ENCODE assay signal across 18 mouse cellular contexts in genomic region chr14:121200353-121200752, GRCm38 (mm10).
DNase-seq lines count a peak whose midpoint lies in the region; ATAC-seq and TF ChIP-seq lines count a peak whose summit lies in the region.
"Had no signal": no experiment of that assay in that cellular context is flagged by ENCODE, and none has a peak within 500 bp of the region (broad histone marks: within the 10 kb centered on the region; RNA-seq: fewer than 3 reads in every experiment).

No protein-coding gene starts in this region.

- DNase-seq in frontal cortex, postnatal 14 days (ENCODE audit: low spot score in 2 of 2) = no peak
- DNase-seq in midbrain, postnatal 0 days (ENCODE audit: low spot score) = no peak
- no peak for DNase-seq in cerebellum, adult 2 months
- DNase-seq: adrenal gland, adult 2 months; cerebellum, adult 11-12 months; cerebellum, postnatal 36 days; kidney, postnatal 14 days; spleen, adult 18-20 months; thymus, adult 2 months had no signal

- no peaks in the 10 kb centered on the region for H3K27me3 ChIP-seq in heart, embryonic 16.5 days (ENCODE audit: control insufficient read depth, insufficient read depth, low read length)
- H3K27me3 ChIP-seq in heart, embryonic 12.5 days (replicated peaks) = no peaks in the 10 kb centered on the region
- H3K27me3 ChIP-seq in midbrain, postnatal 0 days (ENCODE audit: insufficient read depth, low read length) = no peaks in the 10 kb centered on the region
- H3K27me3 ChIP-seq in midbrain, embryonic 16.5 days (ENCODE audit: control insufficient read depth, insufficient read depth, low read depth, low read length) = no peaks in the 10 kb centered on the region
- no peaks in the 10 kb centered on the region for H3K27me3 ChIP-seq in cerebellum, adult 2 months (ENCODE audit: control insufficient read depth, insufficient read depth, low read length)
- H3K27me3 ChIP-seq: CH12.LX had no signal

- H3K9ac ChIP-seq in heart, embryonic 16.5 days (ENCODE audit: low read length) = no peak overlapping the region
- H3K9ac ChIP-seq in heart, embryonic 12.5 days = no peak overlapping the region
- no peak overlapping the region for H3K9ac ChIP-seq in midbrain, postnatal 0 days (replicated peaks; ENCODE audit: low read length, poor library complexity, severe bottlenecking)
- no peak overlapping the region for H3K9ac ChIP-seq in midbrain, embryonic 16.5 days (ENCODE audit: low read depth, low read length)
- H3K9ac ChIP-seq: liver, embryonic 14.5 days had no signal

- no peak for TF ChIP-seq POLR2A in cerebellum, adult 2 months (IDR thresholded peaks at IDR 0.05; ENCODE audit: borderline replicate concordance, insufficient read depth, low read length)

- peak; percentile 53 for ATAC-seq in frontal cortex, adult (ENCODE audit: low TSS enrichment)
- no peak for ATAC-seq in heart, embryonic 16.5 days (replicated peaks; ENCODE audit: extremely low read depth, insufficient read depth, low FRiP score)
- ATAC-seq in heart, embryonic 12.5 days (ENCODE audit: insufficient number of reproducible peaks, low FRiP score) = no peak
- ATAC-seq in midbrain, postnatal 0 days (ENCODE audit: low FRiP score) = no peak
- no peak for ATAC-seq in midbrain, embryonic 16.5 days
- ATAC-seq in megakaryocyte, adult 5-6 weeks (ENCODE audit: poor library complexity, severe bottlenecking) = no peak

- no peak for TF ChIP-seq CTCF in midbrain, postnatal 0 days (IDR thresholded peaks at IDR 0.05)
- no peak for TF ChIP-seq CTCF in cerebellum, adult 2 months (IDR thresholded peaks at IDR 0.05; ENCODE audit: borderline replicate concordance, insufficient read depth, low read depth, low read length)

- H3K9me3 ChIP-seq in heart, embryonic 16.5 days (replicated peaks; ENCODE audit: control insufficient read depth, low read length) = peaks cover 7% of the 10 kb centered on the region
- peaks cover 3% of the 10 kb centered on the region; the same call in 1 of the 2 replicates for H3K9me3 ChIP-seq in heart, embryonic 12.5 days (replicated peaks)
- H3K9me3 ChIP-seq in midbrain, postnatal 0 days (ENCODE audit: low read length) = no peaks in the 10 kb centered on the region
- peaks cover 4% of the 10 kb centered on the region for H3K9me3 ChIP-seq in midbrain, embryonic 16.5 days (replicated peaks; ENCODE audit: control insufficient read depth, low read length, poor library complexity, severe bottlenecking)

- H3K4me2 ChIP-seq in heart, embryonic 16.5 days (ENCODE audit: low read depth, low read length) = no peak overlapping the region
- no peak overlapping the region for H3K4me2 ChIP-seq in heart, embryonic 12.5 days
- H3K4me2 ChIP-seq in midbrain, postnatal 0 days (ENCODE audit: low read depth, low read length, poor library complexity, severe bottlenecking) = no peak overlapping the region
- H3K4me2 ChIP-seq in midbrain, embryonic 16.5 days (ENCODE audit: low read length) = no peak overlapping the region

- peaks cover 31% of the 10 kb centered on the region for H3K4me1 ChIP-seq in heart, embryonic 16.5 days (ENCODE audit: control insufficient read depth, insufficient read depth, low read length)
- peaks cover 53% of the 10 kb centered on the region for H3K4me1 ChIP-seq in heart, embryonic 12.5 days (replicated peaks)
- 0 out of 2 replicates have a peak, but pooled peaks cover 5% of the 10 kb centered on the region for H3K4me1 ChIP-seq in midbrain, postnatal 0 days (ENCODE audit: insufficient read depth, low read length)
- H3K4me1 ChIP-seq in midbrain, embryonic 16.5 days (ENCODE audit: control insufficient read depth, insufficient read depth, low read length) = peaks cover 19% of the 10 kb centered on the region
- no peaks in the 10 kb centered on the region; the same call in 1 of the 2 replicates for H3K4me1 ChIP-seq in cerebellum, adult 2 months (ENCODE audit: control insufficient read depth, insufficient read depth, low read length)

- H3K36me3 ChIP-seq in heart, embryonic 16.5 days (ENCODE audit: control insufficient read depth, insufficient read depth) = peaks cover 8% of the 10 kb centered on the region
- H3K36me3 ChIP-seq in heart, embryonic 12.5 days = peaks cover 10% of the 10 kb centered on the region
- no peaks in the 10 kb centered on the region for H3K36me3 ChIP-seq in midbrain, postnatal 0 days (ENCODE audit: insufficient read depth, low read length)
- H3K36me3 ChIP-seq in midbrain, embryonic 16.5 days (ENCODE audit: control insufficient read depth, insufficient read depth, low read length) = no peaks in the 10 kb centered on the region

- WGBS in heart, embryonic 16.5 days = 71% methylated on average over 8 of the region's 8 CpGs
- 67% methylated on average over 8 of the region's 8 CpGs for WGBS in heart, embryonic 12.5 days
- 73% methylated on average over 8 of the region's 8 CpGs for WGBS in midbrain, postnatal 0 days
- WGBS in midbrain, embryonic 16.5 days = 73% methylated on average over 8 of the region's 8 CpGs
- 91% methylated on average over 8 of the region's 8 CpGs for WGBS in cerebellum, adult 2 months

- H3K4me3 ChIP-seq in heart, embryonic 16.5 days (ENCODE audit: low read length) = no peak overlapping the region
- H3K4me3 ChIP-seq in heart, embryonic 12.5 days = no peak overlapping the region
- no peak overlapping the region for H3K4me3 ChIP-seq in midbrain, postnatal 0 days (ENCODE audit: low read depth, low read length)
- no peak overlapping the region for H3K4me3 ChIP-seq in midbrain, embryonic 16.5 days (ENCODE audit: low read depth, low read length)
- H3K4me3 ChIP-seq in cerebellum, adult 2 months (replicated peaks; ENCODE audit: insufficient read depth, low read depth, low read length) = no peak overlapping the region
- H3K4me3 ChIP-seq: forebrain, embryonic 10.5 days; hindbrain, embryonic 10.5 days had no signal

- peak overlapping the region; percentile 9; the same call in 1 of the 2 replicates for H3K27ac ChIP-seq in heart, embryonic 16.5 days (ENCODE audit: low read length)
- H3K27ac ChIP-seq in heart, embryonic 12.5 days (ENCODE audit: poor library complexity, severe bottlenecking) = no peak overlapping the region
- H3K27ac ChIP-seq in midbrain, postnatal 0 days (ENCODE audit: low read depth, low read length) = 0 out of 2 replicates have a peak overlapping the region, but pooled peaks have one; percentile 1
- H3K27ac ChIP-seq in midbrain, embryonic 16.5 days (ENCODE audit: low read length) = no peak overlapping the region
- H3K27ac ChIP-seq in cerebellum, adult 2 months (ENCODE audit: insufficient read depth, low read length) = no peak overlapping the region
- H3K27ac ChIP-seq: liver, embryonic 14.5 days had no signal

Comparison
In these comparisons a context has a peak if more than half of its experiments do, and no peak if none do; other contexts are left out.
1. H3K27ac ChIP-seq: peak in heart, embryonic 16.5 days (single experiment) and midbrain, postnatal 0 days (single experiment); none in heart, embryonic 12.5 days (single experiment), midbrain, embryonic 16.5 days (single experiment) and cerebellum, adult 2 months (single experiment).